30 mouse cellular contexts compared by ENCODE assay signal in genomic region chr4:102715532-102715931, GRCm38 (mm10). TPM values are rescaled to one million over a fixed set of nuclear protein-coding genes. Genes with fewer than 3 reads are reported as not detected.
DNase-seq lines count a peak whose midpoint lies in the region; ATAC-seq and TF ChIP-seq lines count a peak whose summit lies in the region.
"Had no signal": no experiment of that assay in that cellular context is flagged by ENCODE, and none has a peak within 500 bp of the region (broad histone marks: within the 10 kb centered on the region; RNA-seq: fewer than 3 reads in every experiment).

No protein-coding gene starts in this region.

- no peak overlapping the region for H3K27ac ChIP-seq in heart, adult 2 months
- no peak overlapping the region for H3K27ac ChIP-seq in lung, embryonic 14.5 days (ENCODE audit: low read depth)
- H3K27ac ChIP-seq: embryonic facial prominence, embryonic 10.5 days; embryonic facial prominence, embryonic 15.5 days; forebrain, embryonic 12.5 days; heart, embryonic 13.5 days; hindbrain, embryonic 14.5 days; liver, embryonic 15.5 days; neural tube, embryonic 13.5 days; stomach, embryonic 15.5 days had no signal

- no peak for TF ChIP-seq POLR2A in heart, adult 2 months (IDR thresholded peaks at IDR 0.05; ENCODE audit: insufficient read depth, low read depth, low read length)
- TF ChIP-seq POLR2A in lung, adult 2 months (IDR thresholded peaks at IDR 0.05; ENCODE audit: borderline replicate concordance, extremely low read depth, low read depth, low read length) = no peak

- H3K36me3 ChIP-seq in heart, adult 2 months (ENCODE audit: control insufficient read depth, insufficient read depth, low read length) = no peaks in the 10 kb centered on the region
- no peaks in the 10 kb centered on the region for H3K36me3 ChIP-seq in lung, embryonic 14.5 days (ENCODE audit: insufficient read depth)
- H3K36me3 ChIP-seq: embryonic facial prominence, embryonic 10.5 days; embryonic facial prominence, embryonic 15.5 days; forebrain, embryonic 12.5 days; heart, embryonic 13.5 days; liver, embryonic 15.5 days; neural tube, embryonic 13.5 days; stomach, embryonic 15.5 days had no signal

- H3K4me2 ChIP-seq in lung, embryonic 14.5 days = no peak overlapping the region
- H3K4me2 ChIP-seq: embryonic facial prominence, embryonic 15.5 days; forebrain, embryonic 12.5 days; heart, embryonic 13.5 days; hindbrain, embryonic 14.5 days; liver, embryonic 15.5 days; midbrain, embryonic 11.5 days; neural tube, embryonic 13.5 days; stomach, embryonic 15.5 days had no signal

- no peak overlapping the region for H3K4me3 ChIP-seq in heart, adult 2 months
- H3K4me3 ChIP-seq in lung, embryonic 14.5 days (ENCODE audit: low read depth, low read length) = no peak overlapping the region
- H3K4me3 ChIP-seq in lung, adult 2 months (replicated peaks; ENCODE audit: extremely low read depth, low read depth, low read length) = no peak overlapping the region
- H3K4me3 ChIP-seq: embryonic facial prominence, embryonic 10.5 days; embryonic facial prominence, embryonic 15.5 days; forebrain, embryonic 12.5 days; heart, embryonic 13.5 days; liver, embryonic 15.5 days; neural tube, embryonic 13.5 days; stomach, embryonic 15.5 days had no signal

- TF ChIP-seq EP300 in heart, adult 2 months (IDR thresholded peaks at IDR 0.05; ENCODE audit: insufficient read depth, low read depth, low read length) = no peak

- no peak for ATAC-seq in lung, embryonic 14.5 days (ENCODE audit: insufficient read depth)
- ATAC-seq: forebrain, postnatal 0 days had no signal

- H3K27me3 ChIP-seq in heart, adult 2 months (ENCODE audit: control insufficient read depth, insufficient read depth, low read length) = no peaks in the 10 kb centered on the region
- no peaks in the 10 kb centered on the region for H3K27me3 ChIP-seq in lung, embryonic 14.5 days (ENCODE audit: insufficient read depth, low read length)
- H3K27me3 ChIP-seq: embryonic facial prominence, embryonic 15.5 days; forebrain, embryonic 12.5 days; heart, embryonic 13.5 days; liver, embryonic 15.5 days; neural tube, embryonic 13.5 days; stomach, embryonic 15.5 days had no signal

- intact Hi-C loops in heart, adult 2 months (cut with DNase I) = loop anchor here (5.0 kb wide), 1 partner anchor 223 kb away; no protein-coding TSS in a partner anchor

- H3K79me2 ChIP-seq in heart, adult 2 months (replicated peaks; ENCODE audit: control insufficient read depth, insufficient read depth, low read length) = no peaks in the 10 kb centered on the region

- TF ChIP-seq CTCF in heart, adult 2 months (IDR thresholded peaks at IDR 0.05) = peak; percentile 36
- TF ChIP-seq CTCF in lung, embryonic 14.5 days (IDR thresholded peaks at IDR 0.05; ENCODE audit: low read depth) = peak; percentile 16; the same call in 1 of the 2 replicates
- TF ChIP-seq CTCF in lung, adult 2 months (IDR thresholded peaks at IDR 0.05; ENCODE audit: insufficient read depth, low read length) = no peak

- no peak for DNase-seq in heart, adult 2 months
- DNase-seq in heart, adult 9 months (ENCODE audit: low spot score in 2 of 2) = no peak
- no peak for DNase-seq in lung, embryonic 14.5 days
- DNase-seq in lung, adult 2 months = no peak
- peak; percentile 8 for DNase-seq in 3T3-L1 (ENCODE audit: low read depth, low spot score)
- peak; percentile 6 for DNase-seq in NIH3T3 (ENCODE audit: low read depth)
- DNase-seq in B cell, adult 2 months = no peak
- no peak for DNase-seq in Muller cell, postnatal 12 days (ENCODE audit: inconsistent ontology term)
- DNase-seq: adrenal gland, postnatal 25 days; cerebellum, adult 2 months; cerebellum, postnatal 14 days; forebrain, postnatal 0 days; gastrocnemius, postnatal 14 days; heart, adult 18-20 months; heart, postnatal 10 days; kidney, adult 2 months; kidney, postnatal 36 days; layer of hippocampus, postnatal 36 days; liver; lung, postnatal 10 days; thymus, postnatal 25 days had no signal

- no peaks in the 10 kb centered on the region for H3K4me1 ChIP-seq in heart, adult 2 months (ENCODE audit: control insufficient read depth, insufficient read depth, low read length)
- no peaks in the 10 kb centered on the region for H3K4me1 ChIP-seq in lung, embryonic 14.5 days (ENCODE audit: insufficient read depth)
- H3K4me1 ChIP-seq in lung, adult 2 months (ENCODE audit: control insufficient read depth, insufficient read depth, low read length) = no peaks in the 10 kb centered on the region
- H3K4me1 ChIP-seq: embryonic facial prominence, embryonic 10.5 days; embryonic facial prominence, embryonic 15.5 days; forebrain, embryonic 12.5 days; liver, embryonic 15.5 days; neural tube, embryonic 13.5 days; stomach, embryonic 15.5 days had no signal

- H3K9ac ChIP-seq in heart, adult 2 months (ENCODE audit: low read depth, low read length) = no peak overlapping the region
- H3K9ac ChIP-seq in lung, embryonic 14.5 days = no peak overlapping the region
- H3K9ac ChIP-seq: embryonic facial prominence, embryonic 15.5 days; forebrain, embryonic 12.5 days; forebrain, postnatal 0 days; heart, embryonic 13.5 days; hindbrain, embryonic 14.5 days; liver, embryonic 15.5 days; neural tube, embryonic 13.5 days; stomach, embryonic 15.5 days had no signal

- no peaks in the 10 kb centered on the region for H3K9me3 ChIP-seq in lung, embryonic 14.5 days (ENCODE audit: low read depth, low read length)
- H3K9me3 ChIP-seq: embryonic facial prominence, embryonic 10.5 days; embryonic facial prominence, embryonic 15.5 days; forebrain, embryonic 12.5 days; heart, embryonic 13.5 days; liver, embryonic 15.5 days; neural tube, embryonic 13.5 days; stomach, embryonic 15.5 days had no signal

RNA-seq across cellular contexts. Expression of gene Sgip1, which starts 25.6 kb away (rescaled TPM):
- 1 to 10 TPM; 1.7 to 2.0 TPM for total RNA-seq in heart, adult 2 months (2021)
- 0.57 and 0.70 TPM in 2 replicates for polyA plus RNA-seq in heart, adult 2 months (2012; rRNA removed)
- polyA plus RNA-seq in lung, embryonic 14.5 days (2014; fragmentation: Nextera tagmentation; extraction: Ambion mirVana) = 6.3 and 6.9 TPM in 2 replicates
- 8.3 and 8.6 TPM in 2 replicates for polyA plus RNA-seq in lung, adult 2 months (2012; rRNA removed)

Comparison
In these comparisons a context has a peak if more than half of its experiments do, and no peak if none do; other contexts are left out.
1. DNase-seq: peak in 3T3-L1 (single experiment) and NIH3T3 (single experiment); none in heart, adult 2 months (0 of 2), heart, adult 9 months (0 of 2), lung, embryonic 14.5 days (single experiment), lung, adult 2 months (single experiment), B cell, adult 2 months (0 of 2) and Muller cell, postnatal 12 days (single experiment).